Mouse (Mus musculus) layer of hippocampus, postnatal 25 days (tissue): ENCODE results near the gene Cmtm5. TPM values are rescaled to one million over a fixed set of nuclear protein-coding genes. Genes with fewer than 3 reads are reported as not detected.
"Not testable (repeated sequence)": the region's sequence is repeated elsewhere in the genome, so short reads cannot be mapped to it uniquely, and the experiment has no call there.

Experiments used
- DNase-seq, 2 experiments: peaks; one replicate each; pipeline ENCODE4 v3.0.0; 2022; ENCODE audit warnings: mixed read lengths in 2 of 2, low spot score in 1 of 2; ENCODE audit errors: extremely low spot score in 1 of 2
- total RNA-seq, 2 experiments: library from RNA; stranded (reverse); gene quantifications; 2 replicates each; pipeline ENCODE4 v1.2.3; 2021

The Cmtm5 gene
- total RNA-seq, 2 experiments from 2014 or later: 75.4 to 89.3 TPM

- DNase-seq: no peak
Measured at GRCm38 (mm10) chr14:54930431-54930830, 5.6 kb upstream of the Cmtm5 start.

- DNase-seq: no peak
Measured at GRCm38 (mm10) chr14:54932645-54933150, 3.4 kb upstream of the Cmtm5 start, which contains the start of gene Il25. TSS of gene Il25 (plus strand) at chr14:54932695.

- no peak for DNase-seq
Measured at GRCm38 (mm10) chr14:54936831-54937160, 735 bp downstream of the Cmtm5 start.

- no peak for DNase-seq
Measured at GRCm38 (mm10) chr14:54937361-54938182, 1.5 kb downstream of the Cmtm5 start.

- no peak for DNase-seq
Measured at GRCm38 (mm10) chr14:54938431-54939219, 2.6 kb downstream of the Cmtm5 start.

DNA sequence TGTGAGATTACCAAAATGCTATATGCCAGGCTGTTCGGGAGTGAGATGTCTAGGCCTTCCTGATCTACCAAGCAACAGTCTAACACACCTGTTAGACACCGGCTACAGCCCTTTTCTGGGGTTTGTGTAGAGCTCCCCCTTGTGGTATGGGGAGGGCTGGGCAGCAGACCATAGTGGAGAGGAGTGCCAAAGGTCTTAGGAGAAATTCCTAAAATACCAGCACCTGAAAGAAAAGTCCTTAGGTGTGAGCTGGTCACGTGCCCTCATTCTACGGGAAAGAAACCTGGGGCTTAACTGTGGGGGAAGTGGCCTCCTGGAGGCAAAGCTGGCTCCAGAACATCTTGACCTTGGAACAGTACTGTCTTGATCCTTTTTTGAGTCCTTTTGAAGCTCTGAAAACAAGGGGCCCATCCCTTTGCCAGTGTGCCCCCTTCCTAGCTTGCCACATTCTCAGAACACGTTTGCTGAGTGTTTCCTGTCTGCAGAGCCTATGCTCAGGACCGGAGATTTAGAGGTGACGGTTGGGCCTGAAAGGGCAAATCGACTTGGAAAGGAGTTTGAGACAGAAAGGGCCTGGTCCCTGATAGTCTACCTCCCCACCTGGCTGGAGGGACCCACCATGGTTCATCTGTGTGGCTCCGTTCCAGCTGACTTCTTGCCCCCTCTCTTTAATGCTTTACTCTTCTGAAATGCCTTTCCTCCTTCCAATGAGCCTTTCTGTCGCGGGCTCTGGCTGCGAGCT is 3.5 kb downstream of the Cmtm5 start:
- peak in 1 of 2 experiments; percentile 65 for DNase-seq

DNA sequence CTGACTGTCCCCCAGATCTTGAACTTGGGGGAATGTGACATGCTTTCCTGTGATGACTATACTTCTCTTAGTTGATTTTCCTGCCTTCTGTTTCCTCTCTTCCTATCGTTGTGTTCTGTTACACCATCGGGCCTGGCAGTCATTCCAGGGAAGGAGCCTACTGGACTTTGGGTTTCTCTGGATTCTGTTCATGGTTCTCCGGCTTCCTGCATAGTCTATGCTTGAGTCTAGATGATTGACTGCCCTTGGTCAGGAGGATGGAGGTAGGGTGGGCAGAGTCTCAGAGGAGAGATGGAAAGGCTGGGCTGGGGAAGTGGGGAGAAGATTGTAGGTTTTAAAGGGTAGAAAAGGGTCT is 4.1 kb downstream of the Cmtm5 start:
- no peak for DNase-seq

GRCm38 (mm10) chr14:54941024-54941978 is 5.2 kb downstream of the Cmtm5 start:
- no peak for DNase-seq

- no peak for DNase-seq
Measured at GRCm38 (mm10) chr14:54942479-54942878, 6.4 kb downstream of the Cmtm5 start.

- DNase-seq: no peak
Measured at GRCm38 (mm10) chr14:54943971-54944370, 7.9 kb downstream of the Cmtm5 start.

DNA sequence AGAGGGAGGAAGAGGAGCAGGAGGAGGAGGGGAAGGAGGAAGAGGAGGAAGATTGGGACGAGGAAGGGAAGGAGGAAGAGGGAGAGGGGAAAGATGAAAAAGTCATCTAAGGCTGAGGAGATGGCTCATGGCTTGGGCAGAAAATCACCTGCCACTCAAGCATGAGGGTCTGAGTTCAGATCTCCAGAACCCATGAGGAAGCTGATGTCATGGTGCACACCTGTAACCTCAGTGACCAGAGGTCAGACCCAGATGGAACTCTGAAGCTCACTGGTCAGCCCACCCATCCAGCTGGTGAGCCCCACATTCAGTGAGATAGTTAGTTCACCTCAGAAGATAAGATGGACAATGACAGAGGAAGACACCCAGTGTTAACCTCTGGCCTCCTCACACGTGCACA is 8.9 kb downstream of the Cmtm5 start:
- no peak for DNase-seq

GRCm38 (mm10) chr14:54945975-54946704 is 10.1 kb downstream of the Cmtm5 start:
- no peak for DNase-seq

- not testable (repeated sequence) for DNase-seq
Measured at GRCm38 (mm10) chr14:54947008-54947407, 10.9 kb downstream of the Cmtm5 start.

DNA sequence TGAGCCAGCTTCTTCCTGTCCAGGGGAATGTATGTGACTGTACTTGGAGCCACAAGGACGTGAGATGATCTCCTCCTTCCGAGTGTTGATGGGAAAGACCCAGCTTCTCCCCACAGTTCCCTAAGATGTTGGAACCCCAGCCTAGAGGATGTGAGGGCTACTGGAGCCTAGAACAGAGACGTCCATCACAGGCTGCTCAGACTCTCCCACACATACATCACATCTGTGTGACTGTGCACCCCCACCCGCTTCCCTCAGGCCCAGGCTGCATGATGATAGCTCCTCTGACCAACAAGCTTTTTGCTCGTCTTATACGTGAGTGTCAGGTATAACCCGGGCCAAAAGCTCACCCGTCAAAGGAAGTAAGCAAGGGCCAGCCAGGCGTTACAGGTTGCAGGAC is 12.7 kb downstream of the Cmtm5 start:
- DNase-seq: no peak

DNA sequence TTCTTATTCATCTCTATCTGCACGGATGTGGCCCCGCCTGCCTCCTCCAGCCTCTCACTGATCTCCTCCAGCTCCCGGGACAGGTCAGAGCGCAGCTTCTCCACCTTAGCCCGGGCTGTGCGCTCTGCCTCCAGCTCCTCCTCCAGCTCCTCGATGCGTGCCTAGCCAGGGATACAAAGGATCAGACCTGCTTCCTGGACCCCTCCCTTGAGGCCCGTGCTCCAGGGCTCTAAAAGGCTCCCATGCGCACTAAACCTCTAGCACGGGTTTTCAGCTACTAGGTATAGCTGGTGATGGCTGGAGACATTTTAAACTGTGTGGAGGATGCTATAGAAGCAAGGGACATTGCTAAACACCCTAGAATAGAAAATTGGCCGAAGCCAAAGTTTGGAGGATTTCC is 14.4 kb downstream of the Cmtm5 start:
- no peak for DNase-seq

DNA sequence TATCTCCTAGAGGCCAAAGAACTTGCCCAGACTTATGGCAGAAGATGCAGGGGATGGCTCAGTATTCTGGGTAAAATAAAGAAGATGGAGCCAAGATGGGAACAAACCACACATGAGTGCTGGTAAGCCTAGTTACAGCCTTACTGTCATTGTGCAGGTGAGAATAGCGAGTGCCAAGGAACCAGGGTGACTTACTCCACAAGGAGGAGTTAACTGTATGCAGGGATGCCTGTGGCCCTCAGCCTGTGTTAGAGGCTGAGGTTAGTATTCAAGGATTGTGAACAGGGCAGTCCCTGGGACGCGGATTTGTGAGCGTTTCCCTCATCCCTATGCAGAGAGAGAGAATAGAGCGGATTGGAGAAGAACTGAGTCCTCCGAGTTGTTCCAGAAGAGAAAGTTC is 15.5 kb downstream of the Cmtm5 start:
- no peak for DNase-seq

DNA sequence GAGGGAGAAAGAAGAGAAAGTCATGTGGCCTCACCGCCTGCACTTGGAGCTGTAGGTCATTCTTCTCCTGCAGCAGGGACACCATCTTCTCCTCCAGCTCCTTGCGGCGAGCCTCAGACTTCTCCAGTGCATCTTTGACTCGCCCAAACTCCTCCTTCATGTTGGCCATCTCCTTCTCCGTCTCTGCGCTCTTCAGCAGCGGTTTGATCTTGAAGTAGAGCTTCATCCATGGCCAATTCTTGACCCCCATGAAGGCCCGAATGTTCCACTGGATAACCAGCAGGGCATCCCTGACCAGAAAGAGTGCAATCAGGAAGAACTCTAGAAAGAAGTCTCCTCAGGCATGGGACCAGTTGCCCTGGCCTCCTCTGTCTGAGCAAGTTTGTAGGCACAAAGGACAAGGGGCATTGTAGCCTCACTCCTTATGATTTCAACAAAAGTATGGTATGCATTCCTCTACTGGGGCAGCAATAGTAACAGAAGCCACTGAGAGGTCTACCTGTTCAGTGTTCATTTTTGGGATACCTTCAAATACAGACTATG is 17.7 kb downstream of the Cmtm5 start:
- no peak for DNase-seq

GRCm38 (mm10) chr14:54954474-54954873 is 18.4 kb downstream of the Cmtm5 start:
- no peak for DNase-seq

DNA sequence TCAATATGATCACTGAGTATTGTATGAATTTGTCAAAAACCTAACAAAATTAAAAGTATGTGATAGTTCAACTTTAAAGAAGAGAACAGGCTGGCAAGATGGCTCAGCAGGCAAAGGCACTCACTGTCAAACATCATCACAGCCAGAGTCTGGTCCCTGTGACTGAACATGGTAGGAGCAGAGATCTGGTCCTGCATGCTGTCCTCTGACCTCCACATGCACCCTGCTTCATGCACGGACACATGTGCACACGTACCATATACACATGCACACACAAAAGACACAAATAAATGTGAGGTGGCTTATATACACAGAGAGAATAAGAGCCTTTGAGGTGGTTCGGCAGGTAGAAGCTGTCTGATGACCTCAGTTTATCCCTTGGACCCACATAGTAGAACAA is 19.4 kb downstream of the Cmtm5 start:
- no peak for DNase-seq
